Mouse (Mus musculus) olfactory bulb, adult 2 months (tissue): ENCODE data around the gene Nudt3. TPM values are rescaled to one million over a fixed set of nuclear protein-coding genes. Genes with fewer than 3 reads are reported as not detected.

Experiments used
- H3K27ac ChIP-seq: fragments of 200-500 bp; 2 replicates; pipeline ENCODE4 v1.5.1; 2012; ENCODE audit warnings: low read depth, low read length; ENCODE audit not compliant: insufficient read depth
- H3K4me1 ChIP-seq: fragments of 200-500 bp; 2 replicates; pipeline ENCODE4 v1.6.1; 2012; ENCODE audit warnings: low read length; ENCODE audit not compliant: control insufficient read depth, insufficient read depth
- H3K4me3 ChIP-seq: fragments of 200-500 bp; 2 replicates; pipeline ENCODE4 v1.5.1; 2012; ENCODE audit warnings: mild to moderate bottlenecking, low read depth, low read length, moderate library complexity; ENCODE audit not compliant: insufficient read depth
- CTCF ChIP-seq: fragments of 200-500 bp; IDR thresholded peaks from 2 replicates; pipeline ENCODE4 v1.5.1; 2012; ENCODE audit warnings: low read depth, mild to moderate bottlenecking, low read length, moderate library complexity; ENCODE audit not compliant: insufficient read depth
- POLR2A ChIP-seq: fragments of 200-500 bp; IDR thresholded peaks from 2 replicates; pipeline ENCODE4 v1.6.1; 2012; ENCODE audit warnings: mild to moderate bottlenecking, low read depth, low read length, moderate library complexity; ENCODE audit not compliant: insufficient read depth
- WGBS: fragments of 180-500 bp; shearing (Covaris S2); methylation state at CpG from one replicate; pipeline ENCODE4 v1.1.7; 2018; 5-methylcytosine and 5-hydroxymethylcytosine counted together
- polyA plus RNA-seq: library from polyadenylated mRNA; stranded (reverse); fragments of >200 nt; gene quantifications from 2 replicates; pipeline ENCODE4 v1.2.4, GENCODE M21; 2012; ENCODE audit warnings: low replicate concordance; ENCODE audit not compliant: missing spikeins, insufficient read depth, insufficient read length

The Nudt3 gene
- polyA plus RNA-seq, 1 experiment, result 554 TPM

- TF ChIP-seq POLR2A (no peak), CTCF (no peak)
- no peak overlapping the region for H3K4me3 ChIP-seq
- H3K4me1 ChIP-seq, result peaks cover 45% of the 10 kb centered on the region
- WGBS, result 28% methylated on average over 10 of the region's 10 CpGs
- peak overlapping the region; percentile 68 for H3K27ac ChIP-seq
Measured at GRCm38 (mm10) chr17:27610679-27611518, 12.4 kb downstream of the Nudt3 start.

- WGBS, result 38% methylated on average over 7 of the region's 7 CpGs
- no peak overlapping the region for H3K4me3 ChIP-seq
- no peak for TF ChIP-seq CTCF
- TF ChIP-seq POLR2A, result no peak
- no peak overlapping the region for H3K27ac ChIP-seq
- peaks cover 44% of the 10 kb centered on the region for H3K4me1 ChIP-seq
Measured at GRCm38 (mm10) chr17:27609576-27609975, 13.7 kb downstream of the Nudt3 start.

- no peak for TF ChIP-seq CTCF
- TF ChIP-seq POLR2A, result no peak
- no peak overlapping the region for H3K4me3 ChIP-seq
- WGBS, result 43% methylated on average over 21 of the region's 21 CpGs
- H3K27ac ChIP-seq, result no peak overlapping the region
- peaks cover 45% of the 10 kb centered on the region for H3K4me1 ChIP-seq
Measured at GRCm38 (mm10) chr17:27603522-27604234, 19.6 kb downstream of the Nudt3 start.

GRCm38 (mm10) chr17:27603036-27603435 is 20.3 kb downstream of the Nudt3 start:
- WGBS, result 86% methylated on average over 2 of the region's 2 CpGs
- TF ChIP-seq POLR2A, result no peak
- peaks cover 41% of the 10 kb centered on the region for H3K4me1 ChIP-seq
- no peak overlapping the region for H3K4me3 ChIP-seq
- H3K27ac ChIP-seq, result no peak overlapping the region

GRCm38 (mm10) chr17:27600869-27601268 is 22.4 kb downstream of the Nudt3 start:
- Histone ChIP-seq H3K4me3 (no peak overlapping the region), H3K4me1 (peaks cover 48% of the 10 kb centered on the region), H3K27ac (no peak overlapping the region)
- TF ChIP-seq POLR2A (no peak), CTCF (no peak)
- WGBS, result 68% methylated on average over 5 of the region's 5 CpGs

GRCm38 (mm10) chr17:27600286-27600685 is 23.0 kb downstream of the Nudt3 start:
- H3K4me1 ChIP-seq, result peaks cover 51% of the 10 kb centered on the region
- H3K27ac ChIP-seq, result no peak overlapping the region
- no peak overlapping the region for H3K4me3 ChIP-seq
- WGBS, result 71% methylated on average over 3 of the region's 3 CpGs
- TF ChIP-seq CTCF, result no peak
- TF ChIP-seq POLR2A, result no peak

GRCm38 (mm10) chr17:27596376-27597190 is 26.7 kb downstream of the Nudt3 start:
- no peak overlapping the region for H3K27ac ChIP-seq

GRCm38 (mm10) chr17:27595659-27596375 is 27.5 kb downstream of the Nudt3 start:
- TF ChIP-seq CTCF (no peak), POLR2A (no peak)
- Histone ChIP-seq H3K4me3 (no peak overlapping the region), H3K27ac (no peak overlapping the region), H3K4me1 (peaks cover 37% of the 10 kb centered on the region)
- WGBS, result 66% methylated on average over 15 of the region's 15 CpGs

More at GRCm38 (mm10) chr17:27596376-27597190, 26.7 kb downstream of the Nudt3 start:
- H3K4me1 ChIP-seq, result peaks cover 39% of the 10 kb centered on the region
- H3K4me3 ChIP-seq, result no peak overlapping the region
- TF ChIP-seq POLR2A (no peak), CTCF (no peak)
- 69% methylated on average over 21 of the region's 21 CpGs for WGBS
